Mouse (Mus musculus): ENCODE results near the gene Rgl1. TPM values are rescaled to one million over a fixed set of nuclear protein-coding genes. Genes with fewer than 3 reads are reported as not detected.
"Not testable (repeated sequence)": the region's sequence is repeated elsewhere in the genome, so short reads cannot be mapped to it uniquely, and the experiment has no call there.

The Rgl1 gene
- polyA plus RNA-seq, 2 experiments from 2014 or later: 0.07 to 0.37 TPM

DNA sequence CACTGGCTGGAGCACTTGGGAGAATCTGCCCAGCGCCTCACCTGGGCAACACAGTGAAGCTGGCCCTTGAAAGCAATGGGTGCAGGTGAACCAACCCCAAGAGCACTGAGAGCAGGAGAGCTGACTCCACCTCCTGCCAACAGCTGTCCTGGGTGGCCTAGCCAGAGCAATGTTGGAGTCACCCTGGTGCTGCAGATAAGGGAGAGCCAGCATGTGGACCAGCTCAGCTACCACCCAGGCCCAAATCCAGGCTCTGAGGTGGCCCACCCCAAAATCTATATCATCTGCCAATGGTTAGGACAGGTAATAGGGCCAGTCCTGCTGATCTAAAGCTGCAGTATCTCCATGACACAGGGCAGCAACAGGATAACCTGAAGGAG is 114.7 kb downstream of the Rgl1 start:
- no peak for ATAC-seq

DNA sequence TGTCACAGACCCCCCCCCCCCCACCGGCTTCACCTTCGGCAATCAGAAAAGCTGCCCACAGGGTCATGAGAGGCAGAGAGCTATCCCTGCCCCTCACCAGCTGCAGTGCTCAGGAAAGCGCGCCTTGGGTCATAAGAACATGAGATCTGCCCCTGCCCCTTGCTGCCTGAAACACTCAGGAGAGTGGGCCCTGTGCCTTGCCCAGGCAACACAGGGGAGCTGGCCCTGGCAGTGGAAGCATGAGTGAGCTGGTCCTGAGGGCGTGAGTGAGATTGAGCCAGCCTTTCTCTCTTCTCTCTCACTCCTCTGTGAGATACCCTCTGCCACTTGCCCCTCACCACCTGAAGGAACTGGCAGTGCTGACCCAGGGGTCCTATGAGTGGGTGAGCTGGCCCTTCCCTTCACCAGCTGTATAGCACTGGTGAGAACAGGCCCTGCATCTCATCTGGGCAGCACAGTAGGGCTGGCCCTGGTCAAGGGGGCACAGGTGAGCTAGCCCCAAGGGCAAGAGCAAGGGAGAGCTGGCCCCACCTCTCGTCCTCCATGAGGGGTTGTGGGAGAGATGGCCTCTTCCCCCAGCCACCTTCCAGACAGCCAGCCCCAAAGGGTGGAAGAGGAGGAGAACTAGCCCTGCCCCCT is 115.2 kb downstream of the Rgl1 start:
- ATAC-seq: no peak

DNA sequence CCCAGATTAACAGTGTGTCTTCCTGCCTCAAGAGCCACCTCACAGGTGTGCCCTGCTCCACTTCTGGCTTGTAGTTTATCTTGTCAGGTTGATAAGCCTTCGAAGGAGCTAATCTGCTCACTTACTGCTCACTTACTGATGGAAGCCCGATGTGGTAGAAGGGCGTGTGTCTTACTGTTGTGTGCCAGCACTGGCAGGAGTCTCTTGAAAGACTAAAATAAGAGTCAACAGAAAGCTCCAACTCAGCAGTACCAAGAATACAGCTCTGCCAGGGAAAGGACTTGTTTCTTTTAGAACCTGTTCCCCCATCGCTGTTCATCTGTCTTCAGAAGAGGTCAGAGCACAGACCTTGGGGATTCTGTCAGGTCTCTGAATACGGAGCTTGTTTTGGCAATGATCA is 118.1 kb downstream of the Rgl1 start:
- no peak for ATAC-seq

DNA sequence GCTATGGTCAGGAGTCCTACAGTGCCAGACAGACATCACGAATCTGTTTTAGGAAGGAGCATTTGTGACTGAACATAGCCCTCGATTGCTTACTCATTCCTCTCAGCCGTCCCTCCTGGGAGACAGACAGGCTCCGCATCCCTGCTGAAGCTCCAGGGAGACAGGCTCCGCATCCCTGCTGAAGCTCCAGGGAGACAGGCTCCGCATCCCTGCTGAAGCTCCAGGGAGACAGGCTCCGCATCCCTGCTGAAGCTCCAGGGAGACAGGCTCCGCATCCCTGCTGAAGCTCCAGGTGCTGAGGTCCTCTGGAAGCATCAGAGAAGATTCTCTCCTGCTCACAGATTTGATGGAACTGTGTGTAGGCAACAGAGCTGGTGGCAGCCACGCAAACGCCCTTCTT is 123.9 kb downstream of the Rgl1 start:
- not testable (repeated sequence) for ATAC-seq

DNA sequence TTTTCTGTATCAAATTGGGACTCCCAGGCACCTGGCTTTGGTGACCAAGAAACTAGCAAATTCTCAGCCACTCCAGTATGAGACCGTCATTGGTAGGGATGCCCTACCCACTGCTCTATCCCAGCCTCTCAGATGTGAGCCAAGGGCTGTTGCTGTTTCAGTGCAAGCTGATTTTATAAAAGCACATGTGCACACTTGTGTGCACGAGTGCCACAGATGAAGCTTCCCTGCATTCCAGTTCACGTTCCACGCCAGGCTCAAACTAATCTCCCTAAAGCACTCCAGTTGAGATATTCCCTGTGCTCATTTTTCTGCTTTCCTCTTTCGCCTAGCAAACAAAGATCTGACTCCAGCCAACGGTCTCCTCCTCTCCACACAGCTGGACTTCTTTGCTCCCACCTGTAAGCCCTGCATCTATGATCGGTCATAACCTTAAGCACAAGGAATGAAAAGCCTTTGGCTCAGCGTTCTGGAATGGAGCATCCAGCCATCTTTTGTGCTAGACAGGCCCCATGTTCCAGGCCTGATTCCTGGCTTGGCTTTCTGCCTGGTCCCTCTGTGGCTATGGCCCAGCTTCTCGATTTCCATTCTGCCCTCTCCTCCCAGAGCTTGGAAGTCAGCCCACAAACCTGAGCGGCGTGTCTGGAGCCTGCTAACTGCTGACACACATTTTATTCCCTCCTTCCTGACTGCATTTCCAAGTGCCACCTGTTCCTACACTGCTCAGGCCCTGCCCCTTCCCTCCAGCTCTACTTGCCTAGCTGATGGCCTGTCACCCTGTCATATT is 125.8 kb downstream of the Rgl1 start:
- no peak for ATAC-seq

DNA sequence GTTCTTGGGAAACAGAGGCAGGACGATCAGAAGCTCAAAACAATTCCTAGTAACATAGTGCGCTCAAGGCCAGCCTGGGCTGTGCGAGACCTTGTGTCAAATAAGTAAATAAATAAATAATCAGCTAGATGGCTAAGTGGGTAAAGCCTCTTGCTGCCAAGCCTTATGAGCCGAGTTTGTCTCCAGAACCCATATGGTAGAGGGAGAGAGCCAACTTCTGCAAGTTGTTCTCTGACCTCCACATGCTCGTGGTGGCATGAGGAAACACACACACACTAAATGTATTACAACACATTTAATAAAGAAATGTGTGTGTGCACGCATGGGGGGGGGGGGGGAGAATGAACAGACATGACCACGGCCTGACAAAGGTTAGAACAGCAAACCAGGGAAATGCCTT is 126.8 kb downstream of the Rgl1 start:
- no peak for ATAC-seq

DNA sequence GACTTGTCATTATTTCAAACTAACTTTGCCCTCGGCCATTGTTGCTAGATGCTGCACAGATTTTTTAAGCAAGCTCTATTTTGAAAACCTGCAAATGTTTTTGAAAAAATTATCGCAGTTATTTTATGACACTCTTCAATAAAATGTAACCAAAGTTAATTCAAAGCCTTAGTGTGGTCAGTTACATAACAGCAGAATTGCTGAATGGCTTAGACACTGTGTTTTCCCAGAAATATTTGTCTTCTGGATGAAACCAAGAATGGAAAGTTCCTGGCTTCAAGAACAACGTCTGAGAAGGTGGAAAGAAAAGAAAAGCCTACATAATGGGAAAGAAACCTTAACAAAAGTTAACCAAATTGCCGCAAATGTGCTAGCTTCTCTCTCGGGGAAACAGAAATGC is 131.5 kb downstream of the Rgl1 start:
- ATAC-seq: no peak

DNA sequence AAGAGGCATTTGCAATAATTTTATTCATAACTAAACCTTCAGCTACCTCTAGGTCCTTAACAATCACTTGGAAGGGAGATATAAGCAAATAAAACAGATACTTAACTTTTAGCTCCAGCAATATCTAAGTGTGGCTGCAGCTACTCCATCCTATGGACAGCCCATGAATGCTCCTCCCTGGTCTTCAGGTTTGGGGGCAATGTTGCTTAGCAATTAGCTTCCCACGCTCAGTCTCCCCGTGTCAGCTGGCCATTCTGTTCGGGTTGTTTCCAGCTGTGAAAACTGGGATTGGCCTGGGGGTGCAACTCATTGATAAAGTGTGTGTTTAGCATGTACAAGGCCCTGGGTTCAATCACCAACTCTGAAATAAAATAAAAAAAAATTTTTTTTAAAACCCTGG is 136.4 kb downstream of the Rgl1 start:
- no peak for ATAC-seq

DNA sequence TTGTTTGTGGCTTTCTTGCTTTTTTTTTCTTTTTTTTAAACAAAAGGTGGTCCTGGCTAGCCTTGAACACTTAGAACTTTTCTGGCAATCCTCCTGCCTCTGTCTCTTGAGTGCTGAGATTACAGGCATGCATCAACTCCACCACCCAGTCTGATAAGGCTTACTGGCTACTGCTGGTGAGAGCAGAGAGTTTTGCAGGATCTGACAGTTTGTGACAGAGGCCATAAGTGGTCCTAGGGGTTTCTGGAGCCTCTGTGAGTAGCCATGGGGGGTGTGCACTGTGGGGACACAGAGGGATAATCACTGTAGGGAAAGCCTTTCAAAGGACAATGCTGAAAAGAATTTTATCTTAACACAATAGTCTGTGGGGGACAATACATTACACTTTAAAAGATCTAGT is 140.5 kb downstream of the Rgl1 start:
- ATAC-seq: no peak

DNA sequence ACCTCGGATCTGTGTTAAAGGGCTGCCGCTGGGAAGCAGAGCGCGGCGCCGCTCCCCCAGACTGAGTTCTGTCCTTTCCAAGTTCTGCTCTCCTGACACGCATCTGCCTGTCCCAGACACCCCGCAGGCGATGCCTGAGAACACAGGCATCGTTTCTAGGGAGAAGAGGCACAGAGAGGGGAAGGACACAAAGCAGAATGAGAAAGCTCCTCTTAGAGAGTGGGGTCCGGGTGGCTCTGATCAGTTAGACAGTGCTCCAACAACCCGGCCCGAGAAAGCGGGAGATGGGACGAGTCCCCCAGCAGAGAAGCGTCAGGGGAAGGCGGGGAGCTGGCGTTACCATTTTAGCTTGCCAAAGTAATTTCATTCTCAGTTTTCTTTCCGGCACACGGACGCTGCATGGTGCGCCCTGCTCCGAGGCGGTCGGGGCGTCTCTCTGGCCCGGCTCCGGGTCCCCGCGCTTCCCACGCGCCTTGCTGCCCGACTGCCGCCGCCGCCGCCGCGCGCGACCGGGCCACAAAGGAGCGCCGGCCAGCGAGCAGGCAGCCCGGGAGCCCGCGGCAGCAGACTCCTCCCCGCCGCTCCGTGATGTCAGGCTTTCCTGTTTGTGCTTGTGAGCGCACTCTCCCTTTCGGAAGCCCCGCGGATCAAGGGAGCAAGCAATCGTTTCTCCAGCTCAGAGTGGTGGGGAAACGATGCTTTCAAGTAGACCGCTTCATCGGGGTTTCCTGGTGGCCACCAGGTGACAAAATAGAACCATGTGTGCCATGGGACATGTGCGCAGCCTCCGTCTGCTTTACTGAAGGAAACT is 141.3 kb downstream of the Rgl1 start:
- peak; percentile 57 for ATAC-seq

DNA sequence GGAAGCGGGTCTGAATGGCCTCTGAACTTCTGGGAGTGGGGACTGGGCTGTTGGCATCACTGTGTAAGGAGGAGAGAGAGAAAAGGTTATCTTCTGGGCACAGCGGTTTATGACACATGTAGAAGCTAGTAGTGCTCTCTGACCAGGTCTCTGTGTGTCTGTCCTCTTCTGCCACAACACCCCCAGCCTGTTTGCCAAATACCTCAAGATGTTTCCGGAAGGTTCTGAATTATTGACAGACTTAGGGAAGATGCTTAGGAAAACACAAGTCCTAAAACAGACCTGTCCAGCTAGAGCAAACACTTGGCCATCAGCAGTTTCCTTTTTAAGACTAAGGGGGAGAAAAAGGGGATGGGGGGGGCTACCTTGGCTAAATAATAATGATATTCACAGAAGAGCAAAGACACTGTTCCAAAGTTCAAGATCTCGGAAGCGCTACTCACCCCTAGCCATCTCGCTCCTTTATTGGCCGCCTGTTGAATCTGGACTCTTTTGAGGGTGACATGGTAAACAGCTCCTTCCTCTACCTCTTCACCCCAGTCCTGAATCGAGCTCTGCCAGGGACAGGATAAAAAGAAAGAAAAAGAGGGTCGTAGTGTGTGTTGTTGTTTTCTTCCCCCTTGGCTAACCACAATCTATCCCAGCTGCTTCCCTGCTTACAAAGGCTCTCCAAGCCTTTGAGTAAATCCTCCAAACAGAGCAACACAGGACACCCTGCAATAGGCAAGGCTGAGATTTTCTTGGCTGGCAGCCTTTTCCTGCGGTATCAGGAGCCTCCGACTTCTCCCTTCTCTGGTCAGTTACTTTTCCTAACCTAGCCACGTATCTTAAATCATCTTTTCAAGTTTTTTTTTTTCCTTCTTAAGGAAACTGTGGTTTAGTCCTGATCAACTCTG is 142.5 kb downstream of the Rgl1 start:
- no peak for ATAC-seq

DNA sequence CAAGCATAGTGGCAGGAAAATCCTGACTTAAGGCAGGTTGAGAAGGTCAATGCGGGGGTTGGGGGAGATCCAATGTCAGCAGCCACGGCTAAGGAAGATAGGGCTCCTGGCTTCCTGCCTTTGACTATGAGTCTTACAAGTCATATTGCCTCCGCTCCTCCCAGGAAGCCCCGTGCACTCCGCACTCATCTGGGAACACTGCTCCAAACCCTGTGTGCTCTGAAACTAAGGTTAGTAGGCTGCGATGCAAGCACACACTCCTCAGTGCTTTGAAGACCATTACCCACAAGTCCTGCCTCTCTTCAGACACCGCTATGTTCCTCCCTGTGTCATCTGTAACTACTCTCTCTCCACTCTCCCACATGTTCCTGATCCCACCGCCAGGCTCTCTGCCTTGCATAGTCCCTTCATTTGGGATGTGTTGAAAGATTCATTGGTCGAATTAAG is 143.4 kb downstream of the Rgl1 start:
- ATAC-seq: no peak

DNA sequence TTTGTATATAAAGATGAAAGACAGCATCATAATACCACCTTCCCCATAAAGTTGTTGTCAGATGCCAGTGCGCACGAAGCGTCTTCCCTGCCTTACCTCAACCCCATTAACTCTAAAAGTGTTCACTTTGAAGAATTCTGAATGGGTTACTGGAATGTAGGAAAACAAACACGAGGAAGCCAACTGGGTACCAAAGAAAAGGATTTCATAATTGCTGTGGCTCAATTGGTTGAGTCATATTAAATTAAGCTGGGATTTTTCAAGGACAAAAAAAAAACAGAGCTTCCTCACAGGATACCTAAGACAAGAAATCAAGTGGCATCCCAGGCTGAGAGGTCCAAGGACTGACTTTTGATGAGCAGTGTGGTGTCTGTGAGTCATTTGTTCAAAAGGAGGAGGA is 144.5 kb downstream of the Rgl1 start:
- ATAC-seq: no peak

DNA sequence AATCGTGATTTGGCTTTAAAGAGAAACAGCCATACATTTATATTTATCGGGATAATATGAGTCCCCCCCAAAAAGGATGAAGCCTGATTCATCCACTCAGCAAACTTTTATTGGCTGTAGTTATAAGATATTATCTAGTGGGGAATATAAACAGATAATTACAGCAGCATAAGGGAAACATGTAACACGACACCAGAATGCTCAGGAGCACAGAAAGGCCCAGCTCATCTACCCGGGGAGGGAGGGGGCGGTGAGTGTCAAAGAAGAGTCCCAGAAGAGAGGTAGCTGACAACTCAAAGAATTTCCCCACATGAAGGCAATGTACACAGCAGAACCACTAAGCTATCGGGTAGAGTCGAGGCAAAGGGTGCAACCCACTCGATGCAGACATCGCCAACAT is 146.8 kb downstream of the Rgl1 start:
- ATAC-seq: no peak

DNA sequence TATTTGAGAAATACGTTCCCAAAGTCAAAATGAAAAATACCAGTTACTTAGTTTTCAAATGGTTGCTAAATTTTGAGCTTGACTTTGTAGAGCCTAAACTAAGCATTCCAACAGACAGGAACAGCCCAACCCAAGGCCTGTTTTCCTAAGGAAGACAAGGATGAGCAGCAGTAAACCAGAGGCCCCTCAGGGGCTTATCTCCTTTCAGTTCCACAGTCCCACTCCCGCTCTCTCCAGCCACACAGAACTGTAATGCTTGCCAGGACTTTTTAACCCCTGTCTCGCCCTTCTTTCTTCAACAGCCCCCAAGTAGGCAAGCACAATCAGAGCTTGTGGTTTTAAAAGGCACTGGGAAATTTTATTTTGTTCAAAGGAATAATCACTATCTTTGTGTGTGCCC is 147.3 kb downstream of the Rgl1 start:
- ATAC-seq: no peak

DNA sequence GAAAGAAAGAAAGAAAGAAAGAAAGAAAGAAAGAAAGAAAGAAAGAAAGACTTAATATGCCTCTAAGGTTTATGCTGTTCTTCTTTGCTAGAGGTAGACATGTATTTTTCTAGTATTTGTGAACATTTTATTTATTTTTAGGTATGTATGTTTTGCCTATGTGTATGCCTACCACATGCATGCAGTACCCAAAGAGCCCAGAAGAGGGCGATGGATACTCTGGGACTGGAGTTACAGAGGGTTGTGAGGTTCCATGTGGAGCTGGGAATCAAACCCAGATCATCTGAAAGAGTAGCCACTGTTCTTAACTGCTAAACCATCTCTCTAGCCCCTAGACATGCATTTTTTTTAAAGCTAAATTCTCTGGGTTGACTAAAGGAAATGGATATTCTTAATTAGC is 147.8 kb downstream of the Rgl1 start:
- ATAC-seq: no peak

DNA sequence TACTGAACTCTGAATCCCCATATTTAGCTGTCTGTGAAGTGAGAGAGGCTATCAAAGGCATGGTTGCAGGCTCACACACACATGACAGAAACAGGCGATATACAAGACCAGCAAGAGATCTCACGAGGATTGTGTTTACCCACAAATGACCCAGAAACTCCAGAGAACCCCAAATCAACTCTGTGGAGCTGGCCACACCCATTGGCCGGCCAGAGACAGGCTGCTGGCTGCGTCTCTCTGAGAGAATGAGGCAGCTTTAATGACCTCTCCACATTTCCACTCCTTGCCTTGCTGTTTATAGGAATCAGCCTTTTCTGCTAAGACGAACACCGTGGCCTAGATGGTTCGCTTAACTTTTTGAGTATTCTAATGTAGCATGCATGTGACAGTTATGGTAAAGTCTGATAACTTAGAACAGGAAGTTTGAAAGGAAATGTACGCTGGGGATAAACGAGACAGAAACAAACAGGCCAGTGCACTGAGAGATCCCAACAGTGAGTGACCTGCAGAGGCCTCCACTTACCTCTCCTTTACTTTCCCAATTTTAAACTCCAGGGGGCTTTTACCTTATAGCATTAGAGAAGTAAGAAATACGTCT is 148.3 kb downstream of the Rgl1 start:
- ATAC-seq: no peak

DNA sequence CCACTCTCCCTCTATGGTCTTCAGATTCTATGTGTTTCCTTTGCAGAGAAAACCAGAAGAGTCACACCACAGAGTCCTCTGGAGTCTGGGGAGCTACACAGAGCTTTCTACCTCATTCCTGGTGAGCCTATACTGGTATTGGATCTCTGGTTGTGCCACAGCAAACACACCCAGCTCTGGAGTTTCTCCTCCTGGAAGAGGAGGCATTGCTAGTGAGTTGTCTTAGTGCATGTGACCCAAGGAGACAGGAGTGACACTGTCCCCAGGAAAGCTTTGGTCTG is 149.4 kb downstream of the Rgl1 start:
- no peak for ATAC-seq

DNA sequence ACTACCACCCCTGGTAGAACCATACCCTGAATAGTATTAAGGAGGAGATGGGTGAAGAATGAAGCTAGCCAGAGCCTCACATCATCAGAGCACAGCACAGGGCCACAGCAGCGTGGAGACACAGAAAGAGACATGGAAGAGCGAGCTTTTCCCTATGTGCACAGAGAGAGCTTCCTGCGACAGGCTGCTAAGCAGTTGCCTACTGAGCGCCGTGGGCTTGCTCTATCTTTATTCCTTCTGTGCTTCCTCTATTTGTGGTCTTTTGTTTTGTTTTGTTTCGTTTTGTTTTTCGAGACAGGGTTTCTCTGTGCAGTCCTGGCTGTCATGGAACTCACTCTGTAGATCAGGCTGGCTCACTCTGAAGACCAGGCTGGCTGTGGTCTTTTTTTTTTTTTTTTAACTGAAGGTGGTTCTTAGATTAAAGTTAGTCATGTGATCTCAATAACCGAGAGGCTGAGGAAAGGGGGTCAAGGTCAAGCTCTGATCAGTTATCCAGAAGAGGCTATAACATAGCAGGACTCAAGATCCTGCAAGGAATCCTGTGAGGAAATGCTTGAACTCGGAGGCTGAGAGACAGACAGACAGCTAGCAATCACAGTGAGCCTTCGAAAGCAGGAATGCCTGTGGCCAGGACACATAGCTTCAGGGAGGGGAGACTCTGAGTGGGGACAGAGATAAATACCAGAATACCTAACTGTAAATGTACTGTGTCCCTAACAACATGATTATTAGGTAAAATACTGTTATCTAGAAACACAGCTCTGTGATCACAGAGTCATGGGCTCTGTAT is 150.0 kb downstream of the Rgl1 start:
- no peak for ATAC-seq

DNA sequence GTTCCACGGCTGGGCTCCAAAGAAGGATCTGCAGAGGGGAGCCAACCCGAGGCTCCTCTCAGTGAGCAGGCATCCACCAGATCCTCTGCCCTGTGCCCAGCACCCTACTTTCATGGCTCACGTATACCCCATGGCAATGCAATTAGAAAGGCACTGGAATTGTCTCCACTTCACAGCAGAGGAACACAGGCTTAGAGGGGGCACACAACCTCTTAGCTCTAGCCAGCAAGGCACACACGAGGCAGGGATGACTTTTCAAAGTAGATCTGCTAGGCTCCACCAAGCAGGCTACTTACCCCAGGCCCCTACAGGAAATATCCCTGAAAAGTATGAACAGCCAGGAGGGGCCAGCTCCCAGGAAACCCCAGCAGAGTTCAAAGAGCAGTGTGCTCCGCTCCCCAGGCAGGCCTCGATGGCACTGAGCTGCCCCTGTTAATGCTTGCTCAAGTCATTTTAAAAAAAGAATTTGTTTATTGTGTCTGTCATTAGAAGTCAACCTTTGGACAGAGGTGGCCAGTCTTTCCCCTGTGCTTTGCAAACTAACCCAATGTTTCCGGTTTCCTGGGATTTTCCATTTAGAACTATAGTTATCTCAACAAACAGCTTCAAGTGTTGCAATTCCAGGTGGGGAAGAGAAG is 151.3 kb downstream of the Rgl1 start:
- ATAC-seq: no peak
